Mouse (Mus musculus): ENCODE measurements around the gene Uaca. TPM values are rescaled to one million over a fixed set of nuclear protein-coding genes. Genes with fewer than 3 reads are reported as not detected.

The Uaca gene
- total RNA-seq, 2 experiments from 2014 or later = 39.1 to 44.2 TPM

Other genes with a start within 250 kb of the Uaca start
- 1 to 10 TPM; 3.5 to 4.4 TPM for gene Lrrc49, start 106.4 kb upstream of the Uaca start, total RNA-seq (2021)
- gene Larp6, start 81.6 kb upstream of the Uaca start, total RNA-seq (2021) = 1 to 10 TPM; 1.1 to 1.3 TPM